Mouse (Mus musculus) midbrain, embryonic 10.5 days (tissue): Measurements from ENCODE around the gene Smcr8. TPM values are rescaled to one million over a fixed set of nuclear protein-coding genes. Genes with fewer than 3 reads are reported as not detected.
"Not testable (repeated sequence)": the region's sequence is repeated elsewhere in the genome, so short reads cannot be mapped to it uniquely, and the experiment has no call there.

ENCODE experiments used
- DNase-seq: peaks from one replicate; pipeline ENCODE4 v3.0.0-alpha.2; 2017; ENCODE audit warnings: low spot score
- H3K27ac ChIP-seq: fragments of 300-500 bp; sonication (generic); replicated peaks from 2 replicates; pipeline ENCODE4 v1.5.1; 2016; ENCODE audit warnings: mild to moderate bottlenecking
- H3K27me3 ChIP-seq: fragments of 300-500 bp; sonication (generic); 2 replicates; pipeline ENCODE4 v1.6.1; 2016; ENCODE audit warnings: low read depth, mild to moderate bottlenecking; ENCODE audit not compliant: poor library complexity, severe bottlenecking
- H3K36me3 ChIP-seq: fragments of 300-500 bp; sonication (generic); 2 replicates; pipeline ENCODE4 v1.6.1; 2016; ENCODE audit warnings: mild to moderate bottlenecking, moderate library complexity
- H3K4me1 ChIP-seq: fragments of 300-500 bp; sonication (generic); 2 replicates; pipeline ENCODE4 v1.6.1; 2016
- H3K4me3 ChIP-seq: fragments of 300-500 bp; sonication (generic); 2 replicates; pipeline ENCODE4 v1.5.1; 2016; ENCODE audit warnings: mild to moderate bottlenecking, moderate library complexity
- H3K9me3 ChIP-seq: fragments of 300-500 bp; sonication (generic); replicated peaks from 2 replicates; pipeline ENCODE4 v1.6.1; 2016; ENCODE audit warnings: mild to moderate bottlenecking
- WGBS: fragments of 180-500 bp; shearing (Covaris S2); methylation state at CpG from one replicate; pipeline ENCODE4 v1.1.7; 2016; 5-methylcytosine and 5-hydroxymethylcytosine counted together
- polyA plus RNA-seq: library from polyadenylated mRNA; unstranded; fragments of >200 nt; fragmentation: Nextera tagmentation; extraction: Ambion mirVana; gene quantifications from 2 replicates; pipeline ENCODE4 v1.2.1, GENCODE M21; 2016

Gene Smcr8
- polyA plus RNA-seq, 1 experiment from 2014 or later, result 7.8 TPM

DNA sequence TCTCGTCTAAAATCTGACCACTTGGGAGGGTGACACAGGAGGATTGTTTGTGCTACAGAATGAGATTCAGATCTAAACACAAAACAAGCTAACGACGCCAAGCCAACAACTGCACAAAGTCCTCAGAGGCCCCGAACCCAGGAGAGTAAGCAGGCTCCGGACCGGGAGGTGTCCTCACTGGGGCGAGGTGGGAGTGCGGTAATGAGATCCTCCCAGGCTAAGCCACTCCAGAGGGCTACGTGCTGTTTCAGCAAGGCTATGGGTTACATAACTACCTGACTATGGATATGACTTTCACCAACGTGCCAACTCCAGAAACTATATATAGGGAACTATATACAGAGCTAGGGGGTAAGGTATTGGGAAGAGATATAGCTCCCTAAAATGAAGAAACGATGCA, 19.0 kb downstream of the Smcr8 start:
- 93% methylated on average over 11 of the region's 11 CpGs for WGBS
- no peaks in the 10 kb centered on the region for H3K9me3 ChIP-seq
- peaks cover 97% of the 10 kb centered on the region for H3K36me3 ChIP-seq
- no peak for DNase-seq
- H3K27ac ChIP-seq, result no peak overlapping the region
- H3K4me3 ChIP-seq, result no peak overlapping the region
- H3K27me3 ChIP-seq, result no peaks in the 10 kb centered on the region
- H3K4me1 ChIP-seq, result no peaks in the 10 kb centered on the region

DNA sequence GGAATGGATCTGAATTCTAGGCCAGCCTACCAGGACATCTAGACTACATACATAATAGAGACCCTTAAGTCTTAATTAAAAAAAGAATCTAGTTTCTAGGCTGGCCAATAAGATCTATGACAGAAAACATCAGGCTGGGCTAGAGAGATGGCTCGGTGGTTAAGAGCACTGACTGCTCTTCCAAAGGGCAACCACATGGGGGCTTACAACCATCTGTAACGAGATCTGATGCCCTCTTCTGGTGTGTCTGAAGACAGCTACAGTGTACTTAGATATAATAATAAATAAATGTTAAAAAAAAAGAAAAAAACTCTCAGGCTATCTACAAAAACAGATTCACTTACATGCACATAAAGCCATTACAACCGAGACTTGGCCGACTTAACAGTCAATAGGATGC, 22.7 kb downstream of the Smcr8 start:
- Histone ChIP-seq H3K4me3 (no peak overlapping the region), H3K36me3 (peaks cover 94% of the 10 kb centered on the region), H3K9me3 (no peaks in the 10 kb centered on the region), H3K27me3 (no peaks in the 10 kb centered on the region), H3K27ac (no peak overlapping the region), H3K4me1 (no peaks in the 10 kb centered on the region)
- WGBS, result 86% methylated on average over 4 of the region's 4 CpGs
- DNase-seq, result no peak

DNA sequence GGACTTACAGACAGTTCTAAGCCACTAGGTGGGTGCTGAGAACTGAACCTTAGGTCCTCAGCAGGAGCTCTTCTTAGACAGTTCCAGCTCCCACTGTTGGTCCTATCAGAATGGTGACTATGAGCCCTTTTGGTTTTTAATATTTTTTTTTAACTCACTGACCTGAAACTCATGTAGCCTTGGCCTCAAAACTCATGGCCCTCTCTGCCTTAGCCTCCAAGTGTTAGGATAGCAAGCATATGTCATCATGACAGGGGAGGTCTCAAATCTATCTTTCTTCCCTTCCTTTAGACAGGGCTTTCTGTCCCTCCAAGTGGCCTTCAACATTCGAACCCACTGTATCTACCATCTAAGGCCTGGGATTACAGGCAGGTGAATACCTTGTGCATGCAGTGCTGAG, 23.6 kb downstream of the Smcr8 start:
- Histone ChIP-seq H3K9me3 (no peaks in the 10 kb centered on the region), H3K36me3 (peaks cover 92% of the 10 kb centered on the region), H3K4me1 (no peaks in the 10 kb centered on the region), H3K27me3 (no peaks in the 10 kb centered on the region), H3K27ac (no peak overlapping the region), H3K4me3 (no peak overlapping the region)
- DNase-seq, result no peak
- 92% methylated on average over 1 of the region's 1 CpGs for WGBS

DNA sequence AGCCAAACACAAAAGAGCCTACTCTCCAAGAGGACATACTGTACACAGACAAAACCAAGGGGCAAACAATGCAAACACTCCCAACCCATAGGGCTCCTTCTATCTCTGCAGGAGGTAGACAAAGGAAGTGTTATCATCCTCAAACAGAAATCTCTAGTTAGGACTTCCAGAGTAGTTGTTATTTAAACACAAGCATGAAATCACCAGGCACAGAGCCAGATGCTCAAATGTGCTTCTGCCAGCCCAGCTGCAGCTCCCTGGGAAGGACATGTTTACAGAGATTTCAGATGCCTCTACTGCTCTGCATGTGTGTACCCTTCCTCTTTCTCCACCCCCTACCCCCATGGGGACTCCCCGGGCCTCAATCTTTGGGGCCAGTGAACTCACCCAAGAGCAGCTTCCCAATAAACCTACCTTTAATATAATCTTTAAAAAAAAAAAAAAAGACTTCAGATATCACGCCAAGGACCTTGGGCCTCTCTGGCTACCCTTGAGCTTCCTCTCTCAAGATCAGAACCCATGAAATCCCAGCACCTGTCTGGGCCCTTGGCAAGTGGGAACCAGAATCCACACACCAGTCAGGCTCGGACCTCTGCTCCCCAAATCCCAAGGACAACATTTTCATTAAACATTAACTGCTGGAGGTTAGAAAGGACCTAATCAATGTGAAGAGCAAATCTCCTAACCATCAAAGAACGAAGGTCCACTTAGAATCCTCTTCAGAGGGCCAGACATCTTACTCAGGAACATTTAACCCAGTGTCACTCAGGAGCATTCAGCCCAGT, 31.2 kb downstream of the Smcr8 start:
- Histone ChIP-seq H3K27ac (no peak overlapping the region), H3K9me3 (no peaks in the 10 kb centered on the region), H3K27me3 (no peaks in the 10 kb centered on the region), H3K4me1 (peaks cover 36% of the 10 kb centered on the region), H3K36me3 (peaks cover 25% of the 10 kb centered on the region), H3K4me3 (peak overlapping the region; percentile 63; the same call in 1 of the 2 replicates)
- DNase-seq, result no peak
- 85% methylated on average over 4 of the region's 4 CpGs for WGBS

DNA sequence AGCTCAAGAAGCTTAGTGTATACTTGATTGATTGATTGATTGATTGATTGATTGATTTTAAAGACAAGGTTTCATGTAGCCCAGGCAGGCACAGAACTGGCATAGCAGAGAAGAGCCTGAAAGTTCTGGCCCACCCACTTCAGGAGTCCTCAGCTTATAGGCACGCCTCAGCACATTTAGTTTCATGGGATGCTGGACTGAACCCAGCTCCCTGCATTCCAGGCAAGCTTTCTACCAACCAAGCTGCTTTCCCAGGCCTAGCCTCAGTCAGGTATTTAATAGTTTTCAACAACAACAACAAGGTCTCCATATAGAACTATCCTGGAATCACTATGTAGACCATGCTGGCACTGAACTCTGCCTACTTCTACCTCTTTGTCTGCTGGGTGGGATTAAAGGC, 32.2 kb downstream of the Smcr8 start:
- WGBS, result 83% methylated on average over 1 of the region's 1 CpGs
- Histone ChIP-seq H3K27ac (no peak overlapping the region), H3K4me3 (peak overlapping the region; percentile 63), H3K36me3 (peaks cover 16% of the 10 kb centered on the region), H3K4me1 (peaks cover 36% of the 10 kb centered on the region), H3K27me3 (no peaks in the 10 kb centered on the region), H3K9me3 (no peaks in the 10 kb centered on the region)
- DNase-seq, result no peak

DNA sequence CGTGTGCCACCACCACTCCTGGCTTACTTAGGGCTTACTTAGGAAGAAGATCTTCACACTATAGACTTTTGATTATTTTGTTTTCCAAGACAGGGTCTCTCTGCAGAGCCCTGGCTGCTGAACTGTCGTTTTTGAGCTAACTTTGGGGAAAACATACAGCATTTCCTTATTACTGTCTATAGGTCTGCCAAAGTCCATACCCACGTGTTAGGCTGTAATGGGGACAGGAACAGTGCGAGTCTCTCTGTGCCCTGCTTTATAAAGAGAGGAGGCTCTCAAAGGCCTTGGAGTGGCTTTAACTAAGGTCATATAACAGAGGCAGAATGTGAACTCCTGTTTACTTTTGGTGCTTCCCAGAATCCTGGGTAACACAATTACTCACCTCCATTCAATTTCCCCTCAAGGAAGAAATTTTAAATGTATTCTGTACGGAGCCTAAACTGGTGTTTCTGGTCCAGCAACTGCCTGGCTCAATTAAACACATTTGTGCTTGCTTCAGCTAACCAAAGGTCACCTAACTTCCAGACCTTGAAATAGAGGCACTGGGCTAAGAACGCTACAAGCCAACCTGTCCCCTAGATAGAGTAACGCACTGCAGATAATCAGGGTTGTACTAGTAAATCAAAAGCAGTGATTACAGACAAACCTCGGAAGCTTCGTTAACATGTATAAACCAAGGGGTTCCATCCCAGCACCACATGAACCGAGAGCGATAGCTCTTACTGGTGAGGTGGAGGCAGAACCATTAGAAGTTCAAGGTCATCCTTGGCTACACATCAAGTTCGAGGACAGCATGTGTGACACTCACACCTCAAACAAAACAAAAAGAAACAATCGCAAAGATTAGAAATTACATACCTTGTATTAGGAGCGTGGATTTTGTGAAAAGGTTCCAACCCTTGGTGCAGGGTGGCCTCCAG, 33.0 kb downstream of the Smcr8 start:
- WGBS, result 22% methylated on average over 14 of the region's 14 CpGs
- H3K4me3 ChIP-seq, result peak overlapping the region; percentile 63
- H3K36me3 ChIP-seq, result peaks cover 10% of the 10 kb centered on the region
- H3K4me1 ChIP-seq, result peaks cover 36% of the 10 kb centered on the region
- peak overlapping the region; percentile 83 for H3K27ac ChIP-seq
- no peak for DNase-seq
- H3K27me3 ChIP-seq, result no peaks in the 10 kb centered on the region
- H3K9me3 ChIP-seq, result no peaks in the 10 kb centered on the region

DNA sequence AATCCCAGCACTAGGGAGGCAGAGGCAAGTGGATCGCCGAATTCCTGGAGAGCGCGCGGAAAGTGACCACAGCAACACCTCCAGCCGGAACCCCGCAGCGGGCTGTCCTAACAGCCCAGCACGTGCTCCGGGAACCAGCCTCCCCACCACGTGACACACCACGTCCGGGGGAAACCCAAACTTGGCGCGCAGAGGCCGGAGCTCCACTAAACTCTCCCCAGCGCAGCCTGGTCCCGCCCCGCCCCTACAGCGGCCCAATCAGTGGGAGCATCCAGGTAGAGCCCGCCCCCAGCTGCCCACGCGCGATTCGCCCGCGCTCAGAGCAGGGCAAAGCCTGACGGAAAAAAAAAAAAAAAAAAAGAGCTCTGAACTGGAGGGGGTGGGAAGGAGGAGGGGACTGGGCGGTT, 33.7 kb downstream of the Smcr8 start:
- under 1% methylated on average over 29 of the region's 29 CpGs for WGBS
- no peaks in the 10 kb centered on the region for H3K27me3 ChIP-seq
- H3K27ac ChIP-seq, result peak overlapping the region; percentile 83
- peaks cover 36% of the 10 kb centered on the region for H3K4me1 ChIP-seq
- H3K36me3 ChIP-seq, result peaks cover 4% of the 10 kb centered on the region; the same call in 1 of the 2 replicates
- no peaks in the 10 kb centered on the region for H3K9me3 ChIP-seq
- peak; percentile 96 for DNase-seq
- peak overlapping the region; percentile 63 for H3K4me3 ChIP-seq

DNA sequence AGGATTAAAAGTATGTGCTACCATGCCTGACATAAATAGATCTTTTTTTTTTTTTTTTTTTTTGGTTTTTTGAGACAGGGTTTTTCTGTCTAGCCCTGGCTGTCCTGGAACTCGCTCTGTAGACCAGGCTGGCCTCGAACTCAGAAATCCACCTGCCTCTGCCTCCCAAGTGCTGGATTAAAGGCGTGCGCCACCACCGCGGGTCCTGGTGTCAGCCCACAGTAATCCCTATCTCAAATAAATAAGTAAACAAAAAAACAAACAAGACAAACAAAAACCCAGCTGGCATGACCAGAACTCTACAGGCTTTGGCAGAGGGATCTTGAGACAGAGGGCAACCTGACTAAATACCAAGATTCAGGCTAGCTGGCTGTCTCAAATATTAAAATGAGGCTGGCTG, 34.3 kb downstream of the Smcr8 start, which contains the start of gene Shmt1:
TSS of gene Shmt1 (minus strand) at position 101 of the 400 bp plus-strand sequence.
- not testable (repeated sequence) for H3K9me3 ChIP-seq, H3K36me3 ChIP-seq, DNase-seq, H3K27me3 ChIP-seq
- Histone ChIP-seq H3K27ac (peak within 1 kb of the TSS; percentile 83), H3K4me3 (peak within 1 kb of the TSS; percentile 63), H3K4me1 (peaks cover 36% of the 10 kb centered on the region)
- WGBS, result 33% methylated on average over 6 of the region's 6 CpGs

DNA sequence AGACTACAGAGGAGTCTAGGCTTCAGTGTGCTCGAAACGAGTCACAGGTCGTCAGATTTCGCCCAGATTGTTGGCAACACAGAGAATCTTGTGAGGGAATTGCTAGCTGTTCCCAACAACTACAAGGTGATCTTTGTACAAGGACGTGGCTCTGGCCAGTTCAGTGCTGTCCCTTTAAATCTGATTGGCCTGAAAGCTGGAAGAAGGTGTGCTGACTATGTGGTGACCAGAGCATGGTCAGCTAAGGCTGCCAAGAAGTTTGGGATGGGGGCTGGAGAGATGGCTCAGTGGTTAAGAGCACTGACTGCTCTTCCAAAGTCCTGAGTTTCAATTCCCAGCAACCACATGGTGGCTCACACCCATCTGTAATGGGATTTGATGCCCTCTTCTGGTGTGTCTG, 39.1 kb downstream of the Smcr8 start:
- Histone ChIP-seq H3K4me1 (0 out of 2 replicates have a peak, but pooled peaks cover under 1% of the 10 kb centered on the region), H3K9me3 (no peaks in the 10 kb centered on the region), H3K36me3 (no peaks in the 10 kb centered on the region), H3K27ac (no peak overlapping the region), H3K27me3 (no peaks in the 10 kb centered on the region), H3K4me3 (no peak overlapping the region)
- no peak for DNase-seq
- 68% methylated on average over 5 of the region's 5 CpGs for WGBS

DNA sequence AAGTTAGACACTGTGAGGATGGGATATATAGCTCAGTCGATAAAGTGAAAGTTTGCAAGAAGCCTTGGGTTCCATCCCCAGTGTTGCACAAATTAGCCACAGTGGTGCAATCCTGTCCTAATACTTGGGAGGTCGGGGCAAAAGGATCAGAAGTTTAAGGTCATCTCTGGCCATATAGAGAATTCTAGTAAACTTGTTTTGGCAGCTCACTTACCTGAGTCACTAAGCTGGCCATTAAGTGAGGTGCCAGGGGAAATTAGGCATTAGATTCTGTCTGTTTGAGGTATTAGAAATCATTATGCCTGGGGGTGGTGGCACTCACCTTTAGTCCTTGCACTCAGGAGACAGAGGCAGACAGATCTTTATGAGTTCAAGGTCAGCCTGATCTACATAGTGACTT, 46.4 kb downstream of the Smcr8 start:
- Histone ChIP-seq H3K4me1 (peaks cover 10% of the 10 kb centered on the region; the same call in 1 of the 2 replicates), H3K36me3 (no peaks in the 10 kb centered on the region), H3K27me3 (no peaks in the 10 kb centered on the region), H3K9me3 (no peaks in the 10 kb centered on the region), H3K4me3 (no peak overlapping the region), H3K27ac (no peak overlapping the region)
- DNase-seq, result no peak
- 78% methylated on average over 2 of the region's 2 CpGs for WGBS

DNA sequence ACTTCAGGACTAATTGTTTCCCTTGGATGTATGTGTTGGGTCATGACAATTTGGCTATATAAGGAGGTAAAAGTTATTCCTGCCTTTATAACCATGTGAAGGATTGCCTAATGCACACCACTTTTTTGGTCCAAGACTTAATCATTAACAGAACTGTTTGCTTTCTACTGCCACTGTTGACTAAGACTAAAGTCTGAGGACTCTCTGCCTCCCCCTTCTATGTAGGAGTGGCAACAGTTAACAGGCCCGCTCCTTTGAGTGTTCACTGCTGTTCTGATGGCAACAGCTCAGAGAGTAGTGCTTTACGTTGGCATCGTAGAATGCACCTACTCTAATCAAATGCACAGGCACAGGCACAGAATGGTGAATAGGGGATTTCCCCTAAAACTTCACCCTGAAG, 47.9 kb downstream of the Smcr8 start:
- Histone ChIP-seq H3K36me3 (no peaks in the 10 kb centered on the region), H3K27ac (no peak overlapping the region), H3K4me3 (no peak overlapping the region), H3K27me3 (no peaks in the 10 kb centered on the region), H3K4me1 (peaks cover 10% of the 10 kb centered on the region; the same call in 1 of the 2 replicates), H3K9me3 (no peaks in the 10 kb centered on the region)
- DNase-seq, result no peak
- 88% methylated on average over 3 of the region's 3 CpGs for WGBS

DNA sequence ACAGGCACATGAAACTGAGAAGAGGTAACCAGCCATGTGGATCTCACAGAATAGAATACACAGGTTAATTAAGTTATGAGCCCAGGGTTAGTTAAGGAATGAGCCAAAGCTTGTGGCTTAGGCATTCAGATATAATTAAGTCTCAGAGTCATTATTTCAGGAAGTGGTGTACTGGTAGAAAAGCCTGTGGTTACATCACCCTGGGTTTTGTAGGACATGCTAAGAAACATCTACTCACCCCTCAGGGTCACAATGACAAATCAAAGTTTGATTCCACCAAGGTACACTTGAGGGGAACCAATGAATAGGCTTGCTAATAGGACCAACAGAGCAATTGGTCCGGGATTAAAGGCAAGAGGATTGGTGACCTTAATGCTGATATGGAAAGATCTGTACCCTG, 49.4 kb downstream of the Smcr8 start:
- H3K27me3 ChIP-seq, result no peaks in the 10 kb centered on the region
- 38% methylated on average over 1 of the region's 1 CpGs for WGBS
- H3K27ac ChIP-seq, result no peak overlapping the region
- H3K9me3 ChIP-seq, result no peaks in the 10 kb centered on the region
- DNase-seq, result no peak
- H3K4me3 ChIP-seq, result no peak overlapping the region
- peaks cover 21% of the 10 kb centered on the region for H3K4me1 ChIP-seq
- H3K36me3 ChIP-seq, result no peaks in the 10 kb centered on the region
